Mouse (Mus musculus) stomach, postnatal 0 days (tissue): ENCODE measurements around the gene Pgap1.

Experiments used
- CTCF ChIP-seq: IDR thresholded peaks from 2 replicates; pipeline ENCODE4 v1.5.1; 2016; ENCODE audit warnings: antibody characterized with exemption, low read depth, mild to moderate bottlenecking, moderate library complexity
- EP300 ChIP-seq: optimal IDR thresholded peaks from 2 replicates; pipeline ENCODE3; 2016; ENCODE audit warnings: antibody characterized with exemption

- TF ChIP-seq CTCF (no peak), EP300 (no peak)
These were observed 44.2 kb upstream of the Pgap1 start for GRCm38 (mm10) chr1:54601692-54602091.
